Mouse (Mus musculus) MEL (cell line): ENCODE results near the gene Exosc10.

Source experiments
- CHD1 ChIP-seq: IDR thresholded peaks from 2 replicates; pipeline ENCODE4 v1.6.1; 2012; ENCODE audit warnings: low read depth, mild to moderate bottlenecking, inconsistent platforms, low read length, improper control_type of control experiment
- CTCF ChIP-seq, 3 experiments: IDR thresholded peaks in 2 of 3; conservative IDR thresholded peaks in 1 of 3; 2 replicates each; pipeline ENCODE4 v1.5.1; 2011 to 2012; ENCODE audit warnings: low read length in 3 of 3, low read depth in 2 of 3, mild to moderate bottlenecking in 2 of 3, improper control_type of control experiment in 1 of 3, inconsistent platforms in 1 of 3, mixed read lengths in 1 of 3, moderate library complexity in 1 of 3; ENCODE audit not compliant: control insufficient read depth in 1 of 3, insufficient read depth in 1 of 3, poor library complexity in 1 of 3, severe bottlenecking in 1 of 3
- GABPA ChIP-seq: IDR thresholded peaks from 2 replicates; pipeline ENCODE4 v1.6.1; 2012; ENCODE audit warnings: low read depth, mild to moderate bottlenecking, inconsistent platforms, low read length, improper control_type of control experiment, moderate library complexity
- GATA1 ChIP-seq: IDR thresholded peaks from 2 replicates; pipeline ENCODE4 v1.6.1; 2011; ENCODE audit warnings: low read depth, low read length, improper control_type of control experiment
- JUND ChIP-seq: IDR thresholded peaks from 2 replicates; pipeline ENCODE4 v1.6.1; 2011; ENCODE audit warnings: low read depth, mild to moderate bottlenecking, improper control_type of control experiment, low read length
- MAFK ChIP-seq: IDR thresholded peaks from 2 replicates; pipeline ENCODE4 v1.6.1; 2011; ENCODE audit warnings: low read depth, mild to moderate bottlenecking, low read length, improper control_type of control experiment, borderline replicate concordance
- POLR2A ChIP-seq, 2 experiments: IDR thresholded peaks; 2 replicates each; pipeline ENCODE4 v1.6.1; 2011 to 2012; ENCODE audit warnings: low read length in 2 of 2, mild to moderate bottlenecking in 2 of 2, control low read depth in 1 of 2, improper control_type of control experiment in 1 of 2, low read depth in 1 of 2, moderate library complexity in 1 of 2; ENCODE audit not compliant: control insufficient read depth in 1 of 2, insufficient read depth in 1 of 2, poor library complexity in 1 of 2
- POLR2AphosphoS5 ChIP-seq: IDR thresholded peaks from 2 replicates; pipeline ENCODE4 v1.6.1; 2012; ENCODE audit warnings: low read depth, borderline replicate concordance, mild to moderate bottlenecking, inconsistent platforms, low read length, moderate library complexity, mixed read lengths
- USF2 ChIP-seq, 2 experiments: IDR thresholded peaks; 2 replicates each; pipeline ENCODE4 v1.6.1; 2011 to 2012; ENCODE audit warnings: improper control_type of control experiment in 2 of 2, low read length in 2 of 2, borderline replicate concordance in 1 of 2, inconsistent platforms in 1 of 2, low read depth in 1 of 2, mild to moderate bottlenecking in 1 of 2; ENCODE audit not compliant: insufficient read depth in 1 of 2
- ZKSCAN1 ChIP-seq: IDR thresholded peaks from 2 replicates; pipeline ENCODE4 v1.6.1; 2012; ENCODE audit warnings: low read depth, mild to moderate bottlenecking, inconsistent platforms, low read length, improper control_type of control experiment, moderate library complexity
- ZMIZ1 ChIP-seq: IDR thresholded peaks from 2 replicates; pipeline ENCODE4 v1.6.1; 2012; ENCODE audit warnings: low read depth, mild to moderate bottlenecking, inconsistent platforms, low read length, improper control_type of control experiment, moderate library complexity
- ZNF384 ChIP-seq: IDR thresholded peaks from 2 replicates; pipeline ENCODE4 v1.6.1; 2012; ENCODE audit warnings: low read depth, mild to moderate bottlenecking, inconsistent platforms, low read length, improper control_type of control experiment

DNA sequence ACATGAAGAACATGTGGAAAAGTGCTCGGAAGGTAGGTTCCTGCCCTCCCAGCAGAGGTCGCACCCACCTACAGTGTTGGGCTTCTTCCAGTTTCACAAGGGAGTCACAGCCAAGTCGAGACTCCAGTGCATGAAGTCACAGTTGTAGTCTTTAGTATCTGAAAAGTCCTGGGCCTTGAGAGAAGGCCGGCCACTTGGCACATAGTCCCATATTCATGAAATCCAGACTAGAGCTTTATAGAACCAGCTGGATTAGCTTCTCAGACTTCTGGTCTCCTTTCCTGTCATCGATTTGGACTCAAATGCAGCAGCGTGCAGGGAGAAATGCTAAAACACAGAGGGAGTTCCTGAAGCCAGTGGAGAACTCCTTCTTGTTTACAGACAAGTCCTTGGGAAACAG is 27.5 kb upstream of the Exosc10 start:
- no peak for TF ChIP-seq POLR2A (IDR thresholded peaks at IDR 0.05; ENCODE audit: control insufficient read depth in 1 of 2, insufficient read depth in 1 of 2, low read depth in 1 of 2, low read length in 2 of 2, poor library complexity in 1 of 2)
- no peak for TF ChIP-seq CTCF (IDR thresholded peaks at IDR 0.05 in 2 of 3, conservative IDR thresholded peaks at IDR 0.05 in 1 of 3; ENCODE audit: control insufficient read depth in 1 of 3, insufficient read depth in 1 of 3, low read depth in 2 of 3, low read length in 3 of 3, poor library complexity in 1 of 3, severe bottlenecking in 1 of 3)
- no peak for TF ChIP-seq GABPA
- no peak for TF ChIP-seq MAFK
- TF ChIP-seq ZKSCAN1 = no peak
- no peak for TF ChIP-seq USF2 (IDR thresholded peaks at IDR 0.05; ENCODE audit: borderline replicate concordance in 1 of 2, insufficient read depth in 1 of 2, low read depth in 1 of 2, low read length in 2 of 2)
- no peak for TF ChIP-seq ZMIZ1
- TF ChIP-seq GATA1 = no peak
- TF ChIP-seq JUND = no peak
- no peak for TF ChIP-seq POLR2AphosphoS5
- TF ChIP-seq ZNF384 = no peak
- no peak for TF ChIP-seq CHD1
